Mouse (Mus musculus): ENCODE results near the gene Peg3.
"Not testable (repeated sequence)": the region's sequence is repeated elsewhere in the genome, so short reads cannot be mapped to it uniquely, and the experiment has no call there.

Gene Peg3

DNA sequence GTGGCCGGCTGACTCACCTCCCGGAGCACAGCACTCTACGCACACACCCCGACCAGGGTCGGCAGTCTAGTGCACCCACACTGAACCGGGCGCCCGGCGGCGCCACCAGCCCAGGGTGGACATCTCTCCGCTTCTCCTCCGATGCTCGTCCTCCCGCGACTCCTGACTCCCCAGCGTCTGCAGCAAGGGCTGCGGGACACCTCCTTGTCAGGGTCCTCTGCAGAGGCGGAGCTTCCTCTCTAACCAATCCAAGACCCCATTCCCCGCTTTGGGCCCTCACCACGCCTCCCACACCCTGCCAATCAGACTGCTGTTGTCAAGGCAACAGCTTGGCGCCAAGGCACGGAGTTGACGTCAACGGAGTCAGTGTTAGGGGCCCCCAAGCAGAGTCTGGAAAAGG, at the start of gene Peg3, which contains the start of gene Usp29:
Gene Peg3 (minus strand): TSS at position 191 of the 400 bp plus-strand sequence.
Gene Usp29 (plus strand): TSS at position 338 of the 400 bp plus-strand sequence.
- peak; percentile 68 to 71 for DNase-seq (ENCODE audit: low spot score in 2 of 2)

DNA sequence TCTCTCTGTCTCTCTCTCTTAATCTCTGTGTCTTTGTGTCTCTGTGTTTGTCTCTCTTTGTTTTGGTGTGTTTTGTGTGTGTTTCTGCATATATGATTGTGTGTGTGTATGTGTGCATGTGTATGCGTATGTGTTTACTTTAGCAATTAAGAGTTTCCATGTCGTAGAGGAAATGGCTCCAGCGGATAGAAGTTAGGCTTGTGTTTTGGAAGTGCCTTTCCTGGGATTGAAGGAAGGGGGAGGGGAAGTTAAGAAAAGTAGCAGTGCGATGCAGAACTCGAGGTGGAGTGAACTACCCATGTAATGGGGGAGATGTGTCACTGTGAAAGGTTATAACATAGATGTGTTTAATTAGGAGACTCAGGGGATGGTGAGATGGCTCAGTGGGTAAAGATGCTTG, 48.9 kb upstream of the Peg3 start:
- DNase-seq (ENCODE audit: low spot score in 2 of 2): no peak

- DNase-seq (ENCODE audit: low spot score in 2 of 2): no peak
These were observed 47.5 kb upstream of the Peg3 start for GRCm38 (mm10) chr7:6777689-6778088.

DNA sequence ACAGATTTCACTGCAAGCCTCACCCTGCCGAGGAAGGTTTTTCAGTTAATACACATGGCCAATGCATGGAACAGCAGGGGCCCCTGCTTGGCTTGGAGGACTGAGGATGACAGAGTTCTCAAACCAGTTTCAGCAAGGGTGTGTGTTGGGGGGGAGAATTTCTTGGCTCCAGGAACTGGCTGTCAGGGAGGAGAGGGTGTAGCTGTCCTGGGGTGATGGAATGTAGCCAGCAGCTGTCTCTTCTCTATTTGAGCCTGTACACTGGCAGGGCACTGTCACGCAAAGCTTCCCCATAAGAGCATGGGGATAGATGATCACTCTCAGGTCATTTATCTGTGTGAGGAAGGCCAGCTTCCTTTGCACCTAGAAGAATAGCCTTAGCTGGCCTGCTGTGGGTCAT, 46.9 kb upstream of the Peg3 start:
- no peak for DNase-seq (ENCODE audit: low spot score in 2 of 2)

- DNase-seq (ENCODE audit: low spot score in 2 of 2): no peak
These were observed 46.3 kb upstream of the Peg3 start for GRCm38 (mm10) chr7:6776314-6777059.

DNA sequence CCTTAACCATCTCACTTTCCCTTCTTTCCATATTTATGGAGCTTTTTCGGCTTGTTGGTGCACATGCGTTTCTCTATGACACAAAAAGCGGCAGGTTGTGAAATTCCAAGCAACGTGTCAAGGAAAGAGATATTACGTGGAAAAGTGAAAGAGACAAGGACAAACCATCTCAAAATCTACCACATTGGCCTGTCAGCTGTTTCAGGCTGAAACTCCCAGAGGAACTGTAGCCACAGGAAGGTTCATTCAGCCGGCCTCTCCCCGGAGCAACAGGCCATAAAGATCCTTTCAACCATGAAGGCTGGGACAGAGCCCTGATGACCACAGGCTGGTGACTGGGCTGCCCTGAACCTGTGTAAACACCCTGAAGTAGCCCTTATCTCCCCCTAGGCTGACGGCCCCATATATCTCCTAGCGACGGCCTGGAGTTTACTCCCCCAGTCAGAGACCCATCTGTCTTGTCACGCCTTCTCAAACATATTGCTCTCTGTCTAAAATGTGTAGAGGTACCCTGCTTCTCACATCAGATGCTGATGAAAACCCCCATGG, 43.7 kb upstream of the Peg3 start:
- DNase-seq (ENCODE audit: low spot score in 2 of 2): not testable (repeated sequence)

- DNase-seq (ENCODE audit: low spot score in 2 of 2): peak in 1 of 2 experiments; percentile 4
These were observed 40.1 kb upstream of the Peg3 start for GRCm38 (mm10) chr7:6770286-6770685.

- no peak for DNase-seq (ENCODE audit: low spot score in 2 of 2)
These were observed 35.0 kb upstream of the Peg3 start for GRCm38 (mm10) chr7:6765240-6765639.

DNA sequence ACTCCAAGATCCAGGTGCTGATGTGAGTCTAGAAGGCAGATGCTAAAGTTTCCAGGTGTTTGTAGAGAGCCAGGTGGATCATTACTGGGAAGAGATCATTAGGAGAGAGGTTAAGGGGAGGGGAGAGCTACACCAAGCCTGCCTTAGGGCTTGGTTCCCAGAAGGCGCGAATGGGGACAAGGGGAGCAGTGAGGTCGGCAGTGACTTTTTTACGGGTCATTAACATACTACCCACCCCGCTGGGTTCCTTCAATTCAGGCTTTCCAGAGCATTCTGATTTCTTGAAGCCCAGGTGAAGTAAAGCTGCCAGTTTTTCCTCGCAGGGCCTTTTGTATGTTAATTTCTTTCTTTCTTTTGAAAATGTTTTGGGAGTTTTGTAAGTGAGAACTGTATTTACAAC, 29.9 kb upstream of the Peg3 start:
- DNase-seq (ENCODE audit: low spot score in 2 of 2): no peak

GRCm38 (mm10) chr7:6759698-6760097, 29.5 kb upstream of the Peg3 start:
- no peak for DNase-seq (ENCODE audit: low spot score in 2 of 2)

DNA sequence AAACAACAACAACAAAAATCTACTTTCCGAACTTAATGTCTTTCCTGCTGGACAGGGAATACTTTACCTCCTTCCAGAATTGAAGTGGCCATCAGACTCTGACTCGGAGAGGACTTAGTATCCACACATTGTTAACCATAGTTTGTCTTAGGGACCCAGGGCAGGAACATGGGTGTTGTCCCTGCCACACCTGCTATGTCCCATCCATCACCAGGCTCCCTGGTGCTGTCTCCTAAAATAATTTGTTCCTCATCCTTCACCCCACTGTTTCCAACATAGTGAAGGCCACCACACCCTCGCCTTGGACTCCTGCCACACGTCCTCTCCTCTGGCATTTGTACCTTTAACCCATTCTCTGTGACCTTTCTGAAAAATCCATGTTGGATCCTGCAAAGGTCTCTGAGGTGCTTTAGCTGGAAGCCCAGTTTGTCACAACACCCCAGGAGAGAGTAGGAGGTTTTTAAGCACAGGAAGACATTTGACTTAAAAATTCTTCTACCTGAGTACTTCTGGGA, 26.6 kb upstream of the Peg3 start:
- DNase-seq (ENCODE audit: low spot score in 2 of 2): no peak

GRCm38 (mm10) chr7:6753440-6753839, 23.2 kb upstream of the Peg3 start:
- no peak for DNase-seq (ENCODE audit: low spot score in 2 of 2)

DNA sequence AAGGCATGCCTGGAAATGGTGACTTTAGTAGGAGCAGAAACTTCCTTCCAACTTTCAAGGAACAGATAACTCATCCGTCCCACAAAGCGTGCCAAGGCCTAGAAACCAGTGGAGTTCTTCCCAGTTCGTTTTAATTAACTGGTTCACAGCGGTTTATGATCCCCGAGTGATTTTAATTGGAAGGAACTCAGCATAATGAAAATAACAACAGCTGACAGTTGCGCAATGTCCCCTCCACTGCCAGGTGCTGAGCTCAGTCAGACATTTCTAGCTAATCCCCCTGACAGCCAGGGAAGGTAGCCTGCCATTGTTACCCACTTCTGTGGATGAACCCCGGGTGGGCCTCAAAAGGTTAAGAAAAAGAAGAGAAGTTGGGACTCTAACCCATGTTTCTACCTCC, 19.0 kb upstream of the Peg3 start:
- peak; percentile 24 to 62 for DNase-seq (ENCODE audit: low spot score in 2 of 2)

DNA sequence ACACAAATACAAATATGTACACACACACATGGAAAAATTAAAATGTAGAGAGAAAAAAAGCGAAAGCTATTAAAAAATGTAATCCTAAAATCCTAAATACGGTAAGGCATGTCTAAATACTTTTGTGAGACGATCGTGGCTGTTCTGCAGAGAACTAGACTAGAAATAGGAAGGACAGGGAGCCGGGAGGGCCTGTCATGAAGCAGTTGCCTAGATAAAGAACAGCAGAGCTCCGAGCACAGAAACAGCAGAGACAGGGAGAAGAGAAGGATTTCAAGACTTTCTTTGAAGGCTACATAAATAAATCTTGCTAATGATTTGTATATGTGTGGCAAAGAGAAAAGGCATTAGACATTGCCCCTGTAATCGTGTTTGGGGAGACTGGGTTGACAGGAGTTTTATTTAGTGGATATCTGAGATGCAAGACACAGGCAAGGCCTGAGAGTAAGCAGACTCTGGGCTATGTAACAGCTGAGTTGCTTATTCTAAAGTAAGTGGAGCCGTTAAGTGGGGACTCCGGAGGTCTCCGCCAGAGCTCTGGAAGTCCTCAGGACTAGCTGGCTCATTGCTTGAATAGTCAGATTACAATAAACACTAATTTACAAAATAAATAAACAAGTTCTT, 14.2 kb upstream of the Peg3 start:
- no peak for DNase-seq (ENCODE audit: low spot score in 2 of 2)

- DNase-seq (ENCODE audit: low spot score in 2 of 2): no peak
These were observed 5.8 kb upstream of the Peg3 start for GRCm38 (mm10) chr7:6736060-6736459.

- DNase-seq (ENCODE audit: low spot score in 2 of 2): no peak
These were observed 1.7 kb upstream of the Peg3 start for GRCm38 (mm10) chr7:6731930-6732329.

- DNase-seq (ENCODE audit: low spot score in 2 of 2): no peak
These were observed 1.1 kb upstream of the Peg3 start for GRCm38 (mm10) chr7:6731373-6731772.

DNA sequence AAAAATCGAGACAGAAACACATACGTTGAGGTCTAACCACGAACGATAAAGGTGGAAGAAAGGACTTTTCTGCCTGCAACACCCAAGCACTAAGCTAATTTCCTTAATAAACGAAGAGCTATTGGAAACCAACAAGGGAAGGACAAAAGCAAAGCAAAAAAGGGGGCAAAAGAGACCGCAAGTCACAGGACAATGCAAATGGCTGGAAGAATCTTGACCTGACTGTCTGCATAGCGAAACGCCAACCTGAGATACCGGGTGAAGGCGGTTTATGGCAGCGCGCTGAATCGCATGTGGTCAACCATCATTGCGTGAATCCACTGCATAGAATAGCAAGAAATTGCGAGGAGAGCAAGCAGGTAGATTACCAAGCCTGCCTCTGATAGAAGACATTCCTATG, 570 bp upstream of the Peg3 start:
- no peak for DNase-seq (ENCODE audit: low spot score in 2 of 2)

- peak; percentile 92 to 94 for DNase-seq (ENCODE audit: low spot score in 2 of 2)
These were observed 992 bp downstream of the Peg3 start for GRCm38 (mm10) chr7:6729061-6729817.

GRCm38 (mm10) chr7:6728263-6728931, 1.8 kb downstream of the Peg3 start:
- peak; percentile 93 to 94 for DNase-seq (ENCODE audit: low spot score in 2 of 2)

GRCm38 (mm10) chr7:6727351-6728121, 2.7 kb downstream of the Peg3 start:
- peak; percentile 83 to 87 for DNase-seq (ENCODE audit: low spot score in 2 of 2)

Data from heart, adult 9 months (tissue).